Mouse (Mus musculus): ENCODE measurements around the gene Kcnip3. TPM values are rescaled to one million over a fixed set of nuclear protein-coding genes. Genes with fewer than 3 reads are reported as not detected.

Gene Kcnip3
- total RNA-seq, 2 experiments from 2014 or later: 63.6 to 66.4 TPM

- no peak overlapping the region for H3K4me3 ChIP-seq
- H3K27ac ChIP-seq: no peak overlapping the region
- no peak for DNase-seq (ENCODE audit: low spot score in 2 of 2)
- TF ChIP-seq CTCF (conservative IDR thresholded peaks at IDR 0.05): no peak
Observed at GRCm38 (mm10) chr2:127446847-127447246, 75.0 kb downstream of the Kcnip3 start.

DNA sequence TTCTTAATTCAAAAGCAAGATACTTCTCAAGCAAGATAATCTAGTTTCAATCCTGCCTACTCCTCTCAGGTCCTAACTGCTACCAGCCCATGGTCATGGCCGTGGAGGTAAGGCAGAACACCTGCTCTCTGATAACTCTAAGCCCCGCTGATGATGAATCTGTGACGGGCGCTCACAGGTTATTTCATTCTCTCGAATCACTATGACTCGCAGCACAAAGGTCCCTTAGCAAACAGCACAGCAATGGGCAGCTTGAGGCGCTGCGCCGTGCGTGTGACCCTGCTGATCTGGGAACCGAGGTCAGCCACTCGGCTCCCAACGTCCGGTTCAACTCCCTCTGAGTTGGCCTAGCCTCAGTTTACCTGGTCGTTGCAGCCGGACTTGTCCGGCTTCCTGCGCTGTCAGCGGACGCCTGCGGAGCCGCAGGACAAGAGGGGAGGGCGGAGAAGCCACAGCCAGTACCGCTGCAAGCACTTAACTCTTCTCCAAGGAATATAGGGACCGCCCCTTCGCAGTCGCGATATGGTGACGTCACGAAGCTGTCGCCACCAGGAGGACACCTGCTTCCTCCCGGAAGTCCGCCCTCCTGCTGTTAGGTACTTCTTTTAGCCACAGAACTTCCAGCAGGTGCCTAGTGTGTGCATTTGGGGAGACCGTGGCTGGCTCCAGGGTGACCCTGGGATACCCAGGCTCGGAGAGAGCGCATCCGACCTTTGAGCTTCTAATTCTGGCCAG lies 77.7 kb downstream of the Kcnip3 start, which contains the start of gene Fahd2a:
Gene Fahd2a (minus strand): TSS at position 511 of the 735 bp plus-strand sequence.
- Histone ChIP-seq H3K27ac (peak within 1 kb of the TSS; percentile 86), H3K4me3 (peak within 1 kb of the TSS; percentile 77)
- TF ChIP-seq CTCF (conservative IDR thresholded peaks at IDR 0.05): peak; percentile 36; the same call in 1 of the 2 replicates
- DNase-seq (ENCODE audit: low spot score in 2 of 2): peak; percentile 92 to 93

DNA sequence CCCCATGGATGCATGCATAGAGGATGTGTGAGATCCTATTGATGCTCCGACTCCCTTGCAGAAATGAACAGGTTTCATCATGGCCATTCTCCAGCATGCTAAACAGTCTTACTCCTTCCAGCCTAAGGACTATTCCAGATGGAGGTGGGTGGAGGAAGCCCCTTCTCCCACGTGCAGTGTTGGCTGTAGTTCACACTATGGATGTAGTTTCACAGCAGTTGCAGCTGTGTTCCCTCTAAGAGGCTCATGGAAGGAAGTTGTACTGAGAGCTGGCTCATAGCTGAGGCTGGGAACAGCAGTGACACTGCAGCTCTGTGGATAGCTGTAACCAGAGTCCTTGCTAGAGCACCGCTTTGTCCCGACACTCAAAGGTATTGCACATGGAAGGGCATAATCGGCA lies 84.2 kb downstream of the Kcnip3 start:
- DNase-seq (ENCODE audit: low spot score in 2 of 2): no peak
- no peak overlapping the region for H3K4me3 ChIP-seq
- no peak overlapping the region for H3K27ac ChIP-seq
- TF ChIP-seq CTCF (conservative IDR thresholded peaks at IDR 0.05): no peak

DNA sequence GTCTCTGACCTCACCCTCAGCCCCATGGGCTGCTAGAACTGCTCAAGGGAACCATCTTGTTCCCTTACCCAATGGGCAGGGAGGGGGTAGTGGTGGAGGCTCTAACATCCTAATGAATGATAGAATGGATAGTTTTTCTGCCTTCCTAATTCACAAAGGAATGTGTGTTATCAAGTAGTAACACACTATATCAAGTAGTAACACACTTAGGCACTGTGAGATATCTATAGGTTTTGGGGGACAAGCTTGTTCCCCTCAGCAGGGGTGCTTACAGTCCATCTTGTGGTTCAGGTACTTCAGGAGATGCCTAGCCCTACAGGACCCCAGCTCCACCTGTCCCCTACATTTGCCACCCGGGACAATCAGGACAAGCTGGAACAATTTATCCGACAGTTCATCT lies 86.3 kb downstream of the Kcnip3 start:
- no peak overlapping the region for H3K27ac ChIP-seq
- no peak overlapping the region for H3K4me3 ChIP-seq
- DNase-seq (ENCODE audit: low spot score in 2 of 2): no peak
- no peak for TF ChIP-seq CTCF (conservative IDR thresholded peaks at IDR 0.05)

- peak; percentile 74 for TF ChIP-seq CTCF (conservative IDR thresholded peaks at IDR 0.05)
- no peak for DNase-seq (ENCODE audit: low spot score in 2 of 2)
- no peak overlapping the region for H3K27ac ChIP-seq
- H3K4me3 ChIP-seq: no peak overlapping the region
Observed at GRCm38 (mm10) chr2:127435135-127435534, 86.8 kb downstream of the Kcnip3 start.

GRCm38 (mm10) chr2:127433487-127434295 lies 88.2 kb downstream of the Kcnip3 start:
- no peak for TF ChIP-seq CTCF (conservative IDR thresholded peaks at IDR 0.05)
- no peak for DNase-seq (ENCODE audit: low spot score in 2 of 2)
- Histone ChIP-seq H3K4me3 (no peak overlapping the region), H3K27ac (no peak overlapping the region)

- H3K27ac ChIP-seq: no peak overlapping the region
- DNase-seq (ENCODE audit: low spot score in 2 of 2): peak; percentile 55
- peak; percentile 91 for TF ChIP-seq CTCF (conservative IDR thresholded peaks at IDR 0.05)
Observed at GRCm38 (mm10) chr2:127430238-127430637, 91.7 kb downstream of the Kcnip3 start.

DNA sequence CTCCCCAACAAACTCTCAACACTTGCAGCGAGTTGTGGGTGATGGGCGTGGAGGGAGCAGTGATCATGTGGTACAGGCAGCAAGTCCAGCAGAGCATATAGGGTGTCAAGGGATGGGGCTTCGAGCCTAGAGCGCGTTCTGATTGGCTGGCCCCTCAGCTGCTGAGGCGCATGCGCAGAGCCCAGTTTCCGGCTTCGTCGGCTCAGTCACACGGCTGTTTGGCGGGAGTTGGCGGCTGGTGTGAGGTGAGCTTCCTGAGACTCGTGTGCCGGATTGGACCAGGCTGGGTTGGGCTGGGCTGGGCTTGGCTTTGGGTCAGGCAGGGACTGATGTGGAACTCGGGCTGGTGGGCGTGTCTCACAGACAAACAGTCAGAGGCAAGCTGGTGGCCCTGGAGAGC lies 96.9 kb downstream of the Kcnip3 start, which contains the start of gene Gpat2:
Gene Gpat2 (plus strand): TSS at position 223 of the 400 bp plus-strand sequence.
- no peak within 1 kb of the TSS for H3K4me3 ChIP-seq
- H3K27ac ChIP-seq: no peak within 1 kb of the TSS
- no peak for DNase-seq (ENCODE audit: low spot score in 2 of 2)
- TF ChIP-seq CTCF (conservative IDR thresholded peaks at IDR 0.05): no peak

More at GRCm38 (mm10) chr2:127430238-127430637, 91.7 kb downstream of the Kcnip3 start:
- H3K4me3 ChIP-seq: no peak overlapping the region

GRCm38 (mm10) chr2:127418266-127418970 lies 103.5 kb downstream of the Kcnip3 start:
- Histone ChIP-seq H3K4me3 (no peak overlapping the region), H3K27ac (no peak overlapping the region)
- TF ChIP-seq CTCF (conservative IDR thresholded peaks at IDR 0.05): no peak
- no peak for DNase-seq (ENCODE audit: low spot score in 2 of 2)

DNA sequence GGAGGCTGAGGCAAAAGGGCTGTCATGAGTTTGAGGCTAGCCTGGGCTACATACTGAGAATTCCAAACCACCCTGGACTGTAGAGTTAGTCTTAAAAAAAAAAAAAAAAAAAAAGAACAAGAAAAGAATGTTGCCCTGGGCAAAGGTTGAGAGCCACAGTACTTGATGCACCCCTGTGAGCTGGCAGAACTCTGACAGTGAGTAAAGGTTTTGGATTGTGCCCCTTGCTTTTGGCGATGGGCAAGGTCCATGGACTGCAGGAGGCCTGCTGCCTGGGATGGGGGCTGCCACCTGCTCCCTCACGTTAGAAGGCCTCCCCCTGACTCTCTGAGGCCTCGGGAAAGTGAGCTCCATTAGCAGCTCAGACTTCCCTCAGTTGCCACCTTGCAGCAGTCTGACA lies 105.2 kb downstream of the Kcnip3 start:
- TF ChIP-seq CTCF (conservative IDR thresholded peaks at IDR 0.05): no peak
- DNase-seq (ENCODE audit: low spot score in 2 of 2): no peak
- H3K4me3 ChIP-seq: no peak overlapping the region
- no peak overlapping the region for H3K27ac ChIP-seq

GRCm38 (mm10) chr2:127415806-127416205 lies 106.1 kb downstream of the Kcnip3 start:
- H3K4me3 ChIP-seq: no peak overlapping the region
- H3K27ac ChIP-seq: no peak overlapping the region
- TF ChIP-seq CTCF (conservative IDR thresholded peaks at IDR 0.05): no peak
- DNase-seq (ENCODE audit: low spot score in 2 of 2): no peak

DNA sequence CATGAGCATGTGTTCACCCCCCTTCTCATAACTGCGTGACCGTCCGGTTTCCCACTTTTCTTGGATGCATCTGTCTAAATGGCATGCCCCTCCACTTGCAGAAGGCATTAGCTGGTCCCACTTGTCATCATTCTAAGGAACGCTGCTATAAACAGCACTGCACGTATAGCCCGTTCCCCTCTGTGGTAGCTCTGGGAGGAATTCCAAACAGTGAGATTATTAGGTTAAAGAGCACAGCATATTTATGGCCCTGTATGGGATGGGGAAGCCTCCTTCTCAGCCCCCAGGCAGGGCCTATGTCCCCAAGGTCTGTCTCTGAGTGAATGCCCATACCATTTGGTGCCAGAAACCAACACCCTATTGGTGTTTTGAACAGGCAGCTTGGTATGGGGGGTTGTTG lies 110.8 kb downstream of the Kcnip3 start:
- Histone ChIP-seq H3K27ac (no peak overlapping the region), H3K4me3 (no peak overlapping the region)
- DNase-seq (ENCODE audit: low spot score in 2 of 2): no peak
- TF ChIP-seq CTCF (conservative IDR thresholded peaks at IDR 0.05): no peak

Other genes with a start within 250 kb of the Kcnip3 start
- gene Dusp2, start 185.9 kb downstream of the Kcnip3 start, total RNA-seq (2021): 1 to 10 TPM; 1.6 to 2.0 TPM
- gene Astl, start 183.5 kb downstream of the Kcnip3 start, total RNA-seq (2021): not detected
- gene Adra2b, start 158.9 kb downstream of the Kcnip3 start, total RNA-seq (2021): under 1 TPM in 1 of 2 experiments, not detected in 1; 0.26 TPM
- gene Gpat2, start 96.9 kb downstream of the Kcnip3 start, total RNA-seq (2021): under 1 TPM; 0.12 to 0.31 TPM
- gene Fahd2a, start 77.5 kb downstream of the Kcnip3 start, total RNA-seq (2021): 10 to 100 TPM; 19.8 to 21.6 TPM
- under 1 TPM; 0.08 to 0.10 TPM for gene Prom2, start 19.4 kb upstream of the Kcnip3 start, total RNA-seq (2021)
- gene Zfp661, start 65.0 kb upstream of the Kcnip3 start, total RNA-seq (2021): 1 to 10 TPM; 7.8 to 8.6 TPM
- 10 to 100 TPM; 91.9 TPM for gene Mrps5, start 65.1 kb upstream of the Kcnip3 start, total RNA-seq (2021)
- gene Mal, start 134.6 kb upstream of the Kcnip3 start, total RNA-seq (2021): 10 to 100 TPM; 84.9 to 92.5 TPM
- gene Mall, start 207.8 kb upstream of the Kcnip3 start, total RNA-seq (2021): under 1 TPM; 0.47 to 0.54 TPM

Measured in layer of hippocampus, adult 2 months (tissue).